1 mouse cellular context compared by ENCODE assay signal in genomic region chr13:94171612-94172011, GRCm38 (mm10).
TF ChIP-seq lines count a peak whose summit lies in the region.

No protein-coding gene starts in this region.

TF ChIP-seq in MEL, 35 proteins besides CTCF, POLR2A, EP300 and RAD21 (continued from another document):
- TF ChIP-seq GATA1 (IDR thresholded peaks at IDR 0.05; ENCODE audit: low read depth, low read length) (peak; percentile 16; the same call in 1 of the 2 replicates), UBTF (IDR thresholded peaks at IDR 0.05; ENCODE audit: borderline replicate concordance, insufficient read depth, low read depth, low read length) (no peak), ELF1 (IDR thresholded peaks at IDR 0.05; ENCODE audit: low read depth, low read length) (no peak), TCF12 (IDR thresholded peaks at IDR 0.05; ENCODE audit: low read depth, low read length) (peak; percentile 8; the same call in 1 of the 2 replicates), MYC (IDR thresholded peaks at IDR 0.05; ENCODE audit: low read depth, low read length) (0 out of 2 replicates have a peak, but pooled peaks have one; percentile 30), POLR2AphosphoS5 (IDR thresholded peaks at IDR 0.05; ENCODE audit: borderline replicate concordance, low read depth, low read length) (no peak), NRF1 (IDR thresholded peaks at IDR 0.05; ENCODE audit: insufficient read depth, low read depth, low read length, poor library complexity, severe bottlenecking) (no peak), MAX (IDR thresholded peaks at IDR 0.05; ENCODE audit: low read length) (peak; percentile 69), ZMIZ1 (IDR thresholded peaks at IDR 0.05; ENCODE audit: low read depth, low read length) (no peak), ZKSCAN1 (IDR thresholded peaks at IDR 0.05; ENCODE audit: low read depth, low read length) (no peak), ZC3H11A (IDR thresholded peaks at IDR 0.05; ENCODE audit: low read depth, low read length) (no peak), GABPA (IDR thresholded peaks at IDR 0.05; ENCODE audit: low read depth, low read length) (no peak), MAFK (IDR thresholded peaks at IDR 0.05; ENCODE audit: borderline replicate concordance, low read depth, low read length) (no peak)
